Mouse (Mus musculus): Measurements from ENCODE around the gene Rit1. TPM values are rescaled to one million over a fixed set of nuclear protein-coding genes. Genes with fewer than 3 reads are reported as not detected.

The Rit1 gene
- polyA plus RNA-seq, 1 experiment from 2014 or later, result 49.7 TPM

- Histone ChIP-seq H3K4me3 (ENCODE audit: low read depth, low read length) (peak overlapping the region; percentile 52), H3K9me3 (replicated peaks; ENCODE audit: control insufficient read depth, low read length) (no peaks in the 10 kb centered on the region), H3K27ac (ENCODE audit: low read depth, low read length) (peak overlapping the region; percentile 73), H3K4me2 (peak overlapping the region; percentile 73), H3K36me3 (ENCODE audit: control insufficient read depth, insufficient read depth, low read length) (peaks cover 22% of the 10 kb centered on the region), H3K4me1 (ENCODE audit: control insufficient read depth, insufficient read depth, low read length) (peaks cover 22% of the 10 kb centered on the region), H3K9ac (ENCODE audit: low read depth, low read length) (peak overlapping the region; percentile 63), H3K27me3 (ENCODE audit: control insufficient read depth, insufficient read depth, low read length) (no peaks in the 10 kb centered on the region)
- ATAC-seq (replicated peaks; ENCODE audit: insufficient number of reproducible peaks, low FRiP score, low TSS enrichment), result peak; percentile 65
- WGBS (ENCODE audit: insufficient replicate concordance), result 7% methylated on average over 9 of the region's 9 CpGs
Observed at GRCm38 (mm10) chr3:88717198-88717798, 660 bp downstream of the Rit1 start.

GRCm38 (mm10) chr3:88717831-88718230 is 1.2 kb downstream of the Rit1 start:
- no peak for ATAC-seq (replicated peaks; ENCODE audit: insufficient number of reproducible peaks, low FRiP score, low TSS enrichment)

GRCm38 (mm10) chr3:88719098-88719497 is 2.5 kb downstream of the Rit1 start:
- H3K9ac ChIP-seq (ENCODE audit: low read depth, low read length), result no peak overlapping the region
- no peaks in the 10 kb centered on the region for H3K27me3 ChIP-seq (ENCODE audit: control insufficient read depth, insufficient read depth, low read length)
- 0 out of 2 replicates have a peak overlapping the region, but pooled peaks have one; percentile 52 for H3K4me3 ChIP-seq (ENCODE audit: low read depth, low read length)
- WGBS (ENCODE audit: insufficient replicate concordance), result 31% methylated on average over 2 of the region's 2 CpGs
- peak overlapping the region; percentile 73 for H3K4me2 ChIP-seq
- peaks cover 21% of the 10 kb centered on the region for H3K36me3 ChIP-seq (ENCODE audit: control insufficient read depth, insufficient read depth, low read length)
- H3K27ac ChIP-seq (ENCODE audit: low read depth, low read length), result peak overlapping the region; percentile 46
- H3K4me1 ChIP-seq (ENCODE audit: control insufficient read depth, insufficient read depth, low read length), result peaks cover 22% of the 10 kb centered on the region
- H3K9me3 ChIP-seq (replicated peaks; ENCODE audit: control insufficient read depth, low read length), result 0 out of 2 replicates have a peak, but pooled peaks cover 3% of the 10 kb centered on the region
- ATAC-seq (replicated peaks; ENCODE audit: insufficient number of reproducible peaks, low FRiP score, low TSS enrichment), result peak; percentile 79

More at GRCm38 (mm10) chr3:88717831-88718230, 1.2 kb downstream of the Rit1 start:
- peak overlapping the region; percentile 52; the same call in 1 of the 2 replicates for H3K9ac ChIP-seq (ENCODE audit: low read depth, low read length)
- peaks cover 20% of the 10 kb centered on the region for H3K36me3 ChIP-seq (ENCODE audit: control insufficient read depth, insufficient read depth, low read length)
- peak overlapping the region; percentile 73 for H3K4me2 ChIP-seq
- H3K9me3 ChIP-seq (replicated peaks; ENCODE audit: control insufficient read depth, low read length), result no peaks in the 10 kb centered on the region
- 37% methylated on average over 1 of the region's 1 CpGs for WGBS (ENCODE audit: insufficient replicate concordance)
- H3K4me1 ChIP-seq (ENCODE audit: control insufficient read depth, insufficient read depth, low read length), result peaks cover 22% of the 10 kb centered on the region
- H3K27me3 ChIP-seq (ENCODE audit: control insufficient read depth, insufficient read depth, low read length), result no peaks in the 10 kb centered on the region
- no peak overlapping the region for H3K27ac ChIP-seq (ENCODE audit: low read depth, low read length)
- peak overlapping the region; percentile 52 for H3K4me3 ChIP-seq (ENCODE audit: low read depth, low read length)

- H3K4me3 ChIP-seq (ENCODE audit: low read depth, low read length), result no peak overlapping the region
- no peak overlapping the region for H3K27ac ChIP-seq (ENCODE audit: low read depth, low read length)
- 89% methylated on average over 2 of the region's 2 CpGs for WGBS (ENCODE audit: insufficient replicate concordance)
- H3K4me2 ChIP-seq, result no peak overlapping the region
- H3K9ac ChIP-seq (ENCODE audit: low read depth, low read length), result no peak overlapping the region
- H3K4me1 ChIP-seq (ENCODE audit: control insufficient read depth, insufficient read depth, low read length), result no peaks in the 10 kb centered on the region
- no peaks in the 10 kb centered on the region for H3K27me3 ChIP-seq (ENCODE audit: control insufficient read depth, insufficient read depth, low read length)
- H3K36me3 ChIP-seq (ENCODE audit: control insufficient read depth, insufficient read depth, low read length), result 0 out of 2 replicates have a peak, but pooled peaks cover 2% of the 10 kb centered on the region
- no peaks in the 10 kb centered on the region for H3K9me3 ChIP-seq (replicated peaks; ENCODE audit: control insufficient read depth, low read length)
- ATAC-seq (replicated peaks; ENCODE audit: insufficient number of reproducible peaks, low FRiP score, low TSS enrichment), result no peak
Observed at GRCm38 (mm10) chr3:88736556-88736955, 19.9 kb downstream of the Rit1 start.

GRCm38 (mm10) chr3:88738641-88739040 is 22.0 kb downstream of the Rit1 start:
- ATAC-seq (replicated peaks; ENCODE audit: insufficient number of reproducible peaks, low FRiP score, low TSS enrichment), result no peak

GRCm38 (mm10) chr3:88740147-88740546 is 23.5 kb downstream of the Rit1 start:
- Histone ChIP-seq H3K9ac (ENCODE audit: low read depth, low read length) (no peak overlapping the region), H3K36me3 (ENCODE audit: control insufficient read depth, insufficient read depth, low read length) (no peaks in the 10 kb centered on the region), H3K4me3 (ENCODE audit: low read depth, low read length) (no peak overlapping the region), H3K27ac (ENCODE audit: low read depth, low read length) (no peak overlapping the region), H3K4me1 (ENCODE audit: control insufficient read depth, insufficient read depth, low read length) (no peaks in the 10 kb centered on the region), H3K4me2 (no peak overlapping the region), H3K27me3 (ENCODE audit: control insufficient read depth, insufficient read depth, low read length) (no peaks in the 10 kb centered on the region), H3K9me3 (replicated peaks; ENCODE audit: control insufficient read depth, low read length) (no peaks in the 10 kb centered on the region)
- WGBS (ENCODE audit: insufficient replicate concordance), result 91% methylated on average over 3 of the region's 3 CpGs
- no peak for ATAC-seq (replicated peaks; ENCODE audit: insufficient number of reproducible peaks, low FRiP score, low TSS enrichment)

More at GRCm38 (mm10) chr3:88738641-88739040, 22.0 kb downstream of the Rit1 start:
- no peak overlapping the region for H3K9ac ChIP-seq (ENCODE audit: low read depth, low read length)
- H3K9me3 ChIP-seq (replicated peaks; ENCODE audit: control insufficient read depth, low read length), result no peaks in the 10 kb centered on the region
- H3K27ac ChIP-seq (ENCODE audit: low read depth, low read length), result no peak overlapping the region
- no peak overlapping the region for H3K4me3 ChIP-seq (ENCODE audit: low read depth, low read length)
- WGBS (ENCODE audit: insufficient replicate concordance), result 46% methylated on average over 3 of the region's 3 CpGs
- no peaks in the 10 kb centered on the region for H3K4me1 ChIP-seq (ENCODE audit: control insufficient read depth, insufficient read depth, low read length)
- no peaks in the 10 kb centered on the region for H3K36me3 ChIP-seq (ENCODE audit: control insufficient read depth, insufficient read depth, low read length)
- no peak overlapping the region for H3K4me2 ChIP-seq
- no peaks in the 10 kb centered on the region for H3K27me3 ChIP-seq (ENCODE audit: control insufficient read depth, insufficient read depth, low read length)

GRCm38 (mm10) chr3:88745534-88745933 is 28.9 kb downstream of the Rit1 start:
- Histone ChIP-seq H3K9me3 (replicated peaks; ENCODE audit: control insufficient read depth, low read length) (peaks cover 18% of the 10 kb centered on the region), H3K4me2 (no peak overlapping the region), H3K9ac (ENCODE audit: low read depth, low read length) (no peak overlapping the region), H3K36me3 (ENCODE audit: control insufficient read depth, insufficient read depth, low read length) (peaks cover 15% of the 10 kb centered on the region), H3K4me1 (ENCODE audit: control insufficient read depth, insufficient read depth, low read length) (no peaks in the 10 kb centered on the region), H3K4me3 (ENCODE audit: low read depth, low read length) (no peak overlapping the region), H3K27me3 (ENCODE audit: control insufficient read depth, insufficient read depth, low read length) (no peaks in the 10 kb centered on the region), H3K27ac (ENCODE audit: low read depth, low read length) (no peak overlapping the region)
- WGBS (ENCODE audit: insufficient replicate concordance), result 82% methylated on average over 9 of the region's 9 CpGs
- ATAC-seq (replicated peaks; ENCODE audit: insufficient number of reproducible peaks, low FRiP score, low TSS enrichment), result no peak

- Histone ChIP-seq H3K4me3 (ENCODE audit: low read depth, low read length) (no peak overlapping the region), H3K36me3 (ENCODE audit: control insufficient read depth, insufficient read depth, low read length) (peaks cover 15% of the 10 kb centered on the region), H3K27me3 (ENCODE audit: control insufficient read depth, insufficient read depth, low read length) (no peaks in the 10 kb centered on the region), H3K4me1 (ENCODE audit: control insufficient read depth, insufficient read depth, low read length) (no peaks in the 10 kb centered on the region), H3K9ac (ENCODE audit: low read depth, low read length) (no peak overlapping the region), H3K27ac (ENCODE audit: low read depth, low read length) (no peak overlapping the region), H3K9me3 (replicated peaks; ENCODE audit: control insufficient read depth, low read length) (peaks cover 18% of the 10 kb centered on the region), H3K4me2 (no peak overlapping the region)
- no peak for ATAC-seq (replicated peaks; ENCODE audit: insufficient number of reproducible peaks, low FRiP score, low TSS enrichment)
- 81% methylated on average over 14 of the region's 15 CpGs for WGBS (ENCODE audit: insufficient replicate concordance)
Observed at GRCm38 (mm10) chr3:88746139-88746870, 29.7 kb downstream of the Rit1 start.
